In the genomic region with DNA sequence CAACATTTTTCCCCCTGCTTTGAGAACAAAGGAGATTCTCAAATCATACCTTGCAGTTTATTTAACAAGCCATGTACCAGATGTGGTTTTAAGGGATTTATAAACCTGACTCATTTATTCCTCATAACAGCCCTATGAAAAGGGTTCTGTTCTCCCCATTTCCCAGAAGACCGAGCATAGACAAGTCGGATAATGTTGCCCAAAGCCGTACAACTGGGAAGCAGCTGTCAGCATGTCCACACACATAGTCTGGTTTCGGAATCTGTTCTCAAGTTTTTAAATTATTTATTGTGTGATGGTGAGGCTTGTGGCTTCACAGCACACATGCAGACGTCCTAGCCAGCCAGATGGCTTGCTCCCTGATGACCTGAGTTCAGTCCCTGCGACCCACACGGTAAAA, we compare ENCODE assay signal across 25 mouse cellular contexts.
DNase-seq lines count a peak whose midpoint lies in the region; ATAC-seq lines count a peak whose summit lies in the region.
"Had no signal": no experiment of that assay in that cellular context is flagged by ENCODE, and none has a peak within 500 bp of the region (broad histone marks: within the 10 kb centered on the region; RNA-seq: fewer than 3 reads in every experiment).

No protein-coding gene starts in this region.

- H3K27ac ChIP-seq in embryonic facial prominence, embryonic 12.5 days = peak overlapping the region; percentile 50; the same call in 1 of the 2 replicates
- H3K27ac ChIP-seq in embryonic facial prominence, embryonic 10.5 days (replicated peaks) = no peak overlapping the region
- peak overlapping the region; percentile 64 for H3K27ac ChIP-seq in limb, embryonic 11.5 days (replicated peaks; ENCODE audit: low read depth, low read length)
- H3K27ac ChIP-seq: embryonic facial prominence, embryonic 13.5 days; forebrain, embryonic 10.5 days; neural tube, embryonic 12.5 days had no signal

- no peaks in the 10 kb centered on the region for H3K27me3 ChIP-seq in embryonic facial prominence, embryonic 12.5 days
- no peaks in the 10 kb centered on the region for H3K27me3 ChIP-seq in embryonic facial prominence, embryonic 10.5 days (replicated peaks; ENCODE audit: low read depth, poor library complexity, severe bottlenecking)
- no peaks in the 10 kb centered on the region for H3K27me3 ChIP-seq in limb, embryonic 11.5 days (ENCODE audit: control insufficient read depth, insufficient read depth, low read length)
- H3K27me3 ChIP-seq: embryonic facial prominence, embryonic 13.5 days; neural tube, embryonic 12.5 days had no signal

- no peak overlapping the region for H3K4me2 ChIP-seq in embryonic facial prominence, embryonic 12.5 days (replicated peaks)
- H3K4me2 ChIP-seq in limb, embryonic 11.5 days (ENCODE audit: low read depth, severe bottlenecking) = no peak overlapping the region
- H3K4me2 ChIP-seq: embryonic facial prominence, embryonic 13.5 days; heart, embryonic 11.5 days; liver, embryonic 11.5 days; neural tube, embryonic 12.5 days had no signal

- H3K36me3 ChIP-seq in embryonic facial prominence, embryonic 12.5 days = no peaks in the 10 kb centered on the region
- no peaks in the 10 kb centered on the region for H3K36me3 ChIP-seq in embryonic facial prominence, embryonic 10.5 days (replicated peaks)
- no peaks in the 10 kb centered on the region for H3K36me3 ChIP-seq in limb, embryonic 11.5 days (ENCODE audit: control insufficient read depth, insufficient read depth, low read length)
- H3K36me3 ChIP-seq: embryonic facial prominence, embryonic 13.5 days; forebrain, embryonic 10.5 days; hindbrain, embryonic 10.5 days; neural tube, embryonic 12.5 days had no signal

- DNase-seq in embryonic facial prominence, embryonic 10.5 days (ENCODE audit: low spot score) = no peak
- DNase-seq in retina, embryonic 14.5 days (ENCODE audit: low spot score) = peak; percentile 32
- no peak for DNase-seq in retina, postnatal 1 day
- peak; percentile 51 for DNase-seq in limb, embryonic 11.5 days (ENCODE audit: low spot score)
- DNase-seq in yolk sac, embryonic 10.5 days (ENCODE audit: low spot score) = no peak
- no peak for DNase-seq in spleen, adult 12 weeks (ENCODE audit: low spot score)
- DNase-seq in kidney, postnatal 4 days = no peak
- DNase-seq: adrenal gland, adult 8-10 months; cerebellum, adult 18-20 months; cerebellum, postnatal 14 days; kidney, postnatal 25 days; layer of hippocampus, postnatal 36 days; lung, adult 18-20 months; lung, postnatal 4 days; midbrain, embryonic 14.5 days had no signal

- H3K9me3 ChIP-seq in embryonic facial prominence, embryonic 12.5 days = no peaks in the 10 kb centered on the region
- H3K9me3 ChIP-seq in embryonic facial prominence, embryonic 10.5 days = no peaks in the 10 kb centered on the region
- no peaks in the 10 kb centered on the region for H3K9me3 ChIP-seq in limb, embryonic 11.5 days (ENCODE audit: control insufficient read depth, low read length)
- H3K9me3 ChIP-seq: embryonic facial prominence, embryonic 13.5 days; forebrain, embryonic 10.5 days; hindbrain, embryonic 10.5 days; neural tube, embryonic 12.5 days had no signal

- peaks cover 31% of the 10 kb centered on the region for H3K4me1 ChIP-seq in embryonic facial prominence, embryonic 12.5 days
- H3K4me1 ChIP-seq in embryonic facial prominence, embryonic 10.5 days = peaks cover 40% of the 10 kb centered on the region
- H3K4me1 ChIP-seq in limb, embryonic 11.5 days (ENCODE audit: control insufficient read depth, insufficient read depth, low read length) = peaks cover 15% of the 10 kb centered on the region
- H3K4me1 ChIP-seq: hindbrain, embryonic 10.5 days had no signal

- H3K9ac ChIP-seq in embryonic facial prominence, embryonic 12.5 days = no peak overlapping the region
- H3K9ac ChIP-seq in limb, embryonic 11.5 days (ENCODE audit: low read length) = no peak overlapping the region
- H3K9ac ChIP-seq: embryonic facial prominence, embryonic 13.5 days; neural tube, embryonic 12.5 days had no signal

- WGBS in embryonic facial prominence, embryonic 12.5 days = 26% methylated on average over 7 of the region's 7 CpGs
- WGBS in embryonic facial prominence, embryonic 10.5 days = 55% methylated on average over 7 of the region's 7 CpGs
- WGBS in limb, embryonic 11.5 days = 34% methylated on average over 7 of the region's 7 CpGs

- no peak overlapping the region for H3K4me3 ChIP-seq in embryonic facial prominence, embryonic 12.5 days
- H3K4me3 ChIP-seq in embryonic facial prominence, embryonic 10.5 days = no peak overlapping the region
- no peak overlapping the region for H3K4me3 ChIP-seq in limb, embryonic 11.5 days (ENCODE audit: low read depth, low read length)
- H3K4me3 ChIP-seq: embryonic facial prominence, embryonic 13.5 days; forebrain, embryonic 10.5 days; hindbrain, embryonic 10.5 days; neural tube, embryonic 12.5 days had no signal

- ATAC-seq in embryonic facial prominence, embryonic 12.5 days (ENCODE audit: insufficient number of reproducible peaks, insufficient read depth, low FRiP score, low TSS enrichment) = no peak
- ATAC-seq in limb, embryonic 11.5 days (ENCODE audit: insufficient number of reproducible peaks, low FRiP score, low TSS enrichment, low read depth) = peak; percentile 74; the same call in 1 of the 2 replicates
- ATAC-seq: CD4-positive, CD25-positive, alpha-beta regulatory T cell, adult 4 months; hindbrain, embryonic 16.5 days; intestine, embryonic 16.5 days had no signal

Comparison
In these comparisons a context has a peak if more than half of its experiments do, and no peak if none do; other contexts are left out.
1. DNase-seq: peak in retina, embryonic 14.5 days (single experiment) and limb, embryonic 11.5 days (single experiment); none in embryonic facial prominence, embryonic 10.5 days (single experiment), retina, postnatal 1 day (single experiment), yolk sac, embryonic 10.5 days (single experiment), spleen, adult 12 weeks (single experiment) and kidney, postnatal 4 days (0 of 2).